Mouse (Mus musculus) ES-Bruce4 (cell line): Measurements from ENCODE around the gene Trim38.
"Not testable (repeated sequence)": the region's sequence is repeated elsewhere in the genome, so short reads cannot be mapped to it uniquely, and the experiment has no call there.

Experiments used
- CTCF ChIP-seq: IDR thresholded peaks from one replicate; pipeline ENCODE4 v1.8.1; 2011; ENCODE audit warnings: low read depth, low read length
- POLR2A ChIP-seq: IDR thresholded peaks from one replicate; pipeline ENCODE4 v1.8.1; 2011; ENCODE audit warnings: low read length; ENCODE audit not compliant: insufficient read depth

GRCm38 (mm10) chr13:23761871-23762821 lies 7.6 kb upstream of the Trim38 start, which contains the start of gene Hist1h3a:
- not testable (repeated sequence) for TF ChIP-seq CTCF
- TF ChIP-seq POLR2A = peak; percentile 96
